Mouse (Mus musculus): ENCODE data around the gene Ssb. TPM values are rescaled to one million over a fixed set of nuclear protein-coding genes. Genes with fewer than 3 reads are reported as not detected.
A peak's percentile ranks its signal among the peaks of the same experiment; 100 is the strongest.

The Ssb gene
- polyA plus RNA-seq, 1 experiment, result 460 TPM

DNA sequence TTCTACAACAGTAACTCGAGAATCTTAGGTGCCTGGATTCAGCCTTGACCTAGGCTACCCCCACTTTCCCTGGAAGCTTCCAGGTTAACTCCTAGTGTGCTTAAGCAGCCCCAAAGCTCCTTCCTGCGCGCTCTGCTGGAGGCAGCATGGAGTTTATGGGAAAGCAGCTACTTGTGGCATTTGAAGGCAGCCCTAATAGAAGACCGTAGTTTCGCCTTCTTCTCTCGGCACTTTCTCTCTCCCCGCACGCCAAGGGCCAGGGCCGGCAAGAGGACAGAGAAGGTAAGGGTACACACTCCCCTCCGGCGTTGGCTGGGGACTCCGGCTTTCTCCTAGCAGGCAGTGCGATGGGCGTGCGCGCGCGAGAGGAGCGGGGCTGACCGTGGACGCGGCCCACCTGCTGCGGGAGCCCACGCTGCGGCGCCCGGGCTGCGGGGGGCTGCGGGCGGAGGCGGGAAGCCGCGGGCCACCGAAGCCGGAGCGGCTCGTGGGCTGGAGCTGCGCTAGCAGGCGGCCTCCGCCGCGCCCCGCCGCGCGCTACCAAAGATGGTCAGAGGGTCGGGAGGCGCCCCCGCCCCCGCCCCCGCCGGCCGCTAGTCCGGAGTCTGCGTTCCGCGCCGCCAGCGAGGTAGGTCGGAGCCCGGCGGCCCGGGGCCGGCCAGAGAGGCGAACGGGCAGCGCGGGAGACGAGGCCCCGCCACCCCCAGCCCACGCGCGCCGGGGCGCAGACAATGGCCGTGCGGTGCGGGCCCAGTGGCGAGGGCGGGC lies 38.8 kb upstream of the Ssb start:
- Histone ChIP-seq H3K4me3 (ENCODE audit: low read depth, low read length) (peak overlapping the region; percentile 59), H3K27me3 (ENCODE audit: control insufficient read depth, insufficient read depth, low read length, poor library complexity, severe bottlenecking) (peaks cover 6% of the 10 kb centered on the region; the same call in 1 of the 2 replicates), H3K9me3 (replicated peaks; ENCODE audit: control insufficient read depth, insufficient read depth, low read length, poor library complexity, severe bottlenecking) (no peaks in the 10 kb centered on the region), H3K9ac (ENCODE audit: low read depth, poor library complexity, severe bottlenecking) (peak overlapping the region; percentile 95), H3K4me1 (ENCODE audit: control insufficient read depth, insufficient read depth, low read length) (no peaks in the 10 kb centered on the region), H3K27ac (ENCODE audit: insufficient read depth, low read length) (no peak overlapping the region), H3K36me3 (ENCODE audit: control insufficient read depth, insufficient read depth, low read length, poor library complexity, severe bottlenecking) (no peaks in the 10 kb centered on the region)
- TF ChIP-seq EP300 (IDR thresholded peaks at IDR 0.05; ENCODE audit: insufficient read depth, low read depth, low read length), result no peak
- no peak for TF ChIP-seq CTCF (IDR thresholded peaks at IDR 0.05; ENCODE audit: low read depth, low read length)

DNA sequence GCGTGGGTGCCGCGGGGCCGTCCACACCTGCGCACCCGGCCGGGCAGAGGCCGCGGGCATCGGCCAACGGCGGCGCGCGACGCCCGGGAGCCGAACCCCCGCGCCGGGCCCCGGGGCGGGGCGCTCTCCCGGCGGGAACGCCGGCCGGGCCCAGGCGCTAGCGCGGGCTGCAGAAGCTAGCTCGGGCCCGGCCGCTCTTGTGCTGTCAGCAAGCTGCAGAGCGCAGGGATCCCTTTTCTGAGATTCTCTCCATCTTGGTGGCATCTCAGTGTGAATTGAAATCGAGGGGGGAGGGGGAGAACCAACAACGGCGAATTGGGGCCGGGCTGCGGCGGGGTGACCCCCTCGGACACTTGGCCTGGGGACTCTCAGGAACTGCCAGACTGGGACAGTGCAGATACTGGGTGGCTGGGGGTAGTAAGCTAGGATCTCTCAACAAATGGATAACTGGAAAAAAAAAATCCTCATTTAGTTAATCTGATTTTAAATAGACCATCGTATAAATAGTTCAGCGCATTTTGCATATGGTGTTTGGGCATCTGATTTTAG lies 38.2 kb upstream of the Ssb start:
- H3K4me3 ChIP-seq (ENCODE audit: low read depth, low read length), result peak overlapping the region; percentile 59
- TF ChIP-seq CTCF (IDR thresholded peaks at IDR 0.05; ENCODE audit: low read depth, low read length) (no peak), POLR2A (IDR thresholded peaks at IDR 0.05; ENCODE audit: insufficient read depth, low read length) (no peak)
- H3K36me3 ChIP-seq (ENCODE audit: control insufficient read depth, insufficient read depth, low read length, poor library complexity, severe bottlenecking), result no peaks in the 10 kb centered on the region
- no peak overlapping the region for H3K27ac ChIP-seq (ENCODE audit: insufficient read depth, low read length)
- no peaks in the 10 kb centered on the region for H3K4me1 ChIP-seq (ENCODE audit: control insufficient read depth, insufficient read depth, low read length)
- peaks cover 6% of the 10 kb centered on the region; the same call in 1 of the 2 replicates for H3K27me3 ChIP-seq (ENCODE audit: control insufficient read depth, insufficient read depth, low read length, poor library complexity, severe bottlenecking)
- no peaks in the 10 kb centered on the region for H3K9me3 ChIP-seq (replicated peaks; ENCODE audit: control insufficient read depth, insufficient read depth, low read length, poor library complexity, severe bottlenecking)
- peak overlapping the region; percentile 95 for H3K9ac ChIP-seq (ENCODE audit: low read depth, poor library complexity, severe bottlenecking)

DNA sequence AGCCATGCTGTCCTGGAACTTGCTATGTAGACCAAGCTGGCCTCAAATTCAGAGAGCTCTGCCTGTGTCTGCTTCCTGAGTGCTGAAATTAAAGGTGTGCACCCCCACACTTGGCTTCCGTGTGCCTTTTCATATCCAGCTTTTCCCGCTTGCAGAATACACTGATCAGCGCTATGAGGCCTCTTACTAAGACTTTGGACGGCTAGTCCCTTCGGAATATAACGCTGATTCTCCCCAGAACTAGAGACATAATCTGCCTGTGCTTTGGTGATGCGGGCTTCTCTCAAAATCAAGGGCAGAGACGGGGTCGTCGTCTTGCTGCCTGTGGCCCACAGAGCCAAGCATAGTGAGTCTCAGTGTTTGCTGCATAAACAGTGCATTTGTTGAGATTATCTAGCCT lies 35.5 kb upstream of the Ssb start:
- no peak overlapping the region for H3K9ac ChIP-seq (ENCODE audit: low read depth, poor library complexity, severe bottlenecking)
- H3K27ac ChIP-seq (ENCODE audit: insufficient read depth, low read length), result no peak overlapping the region
- no peaks in the 10 kb centered on the region for H3K9me3 ChIP-seq (replicated peaks; ENCODE audit: control insufficient read depth, insufficient read depth, low read length, poor library complexity, severe bottlenecking)
- no peak overlapping the region for H3K4me3 ChIP-seq (ENCODE audit: low read depth, low read length)
- H3K4me1 ChIP-seq (ENCODE audit: control insufficient read depth, insufficient read depth, low read length), result no peaks in the 10 kb centered on the region
- TF ChIP-seq CTCF (IDR thresholded peaks at IDR 0.05; ENCODE audit: low read depth, low read length), result no peak
- TF ChIP-seq EP300 (IDR thresholded peaks at IDR 0.05; ENCODE audit: insufficient read depth, low read depth, low read length), result no peak
- TF ChIP-seq POLR2A (IDR thresholded peaks at IDR 0.05; ENCODE audit: insufficient read depth, low read length), result no peak
- H3K36me3 ChIP-seq (ENCODE audit: control insufficient read depth, insufficient read depth, low read length, poor library complexity, severe bottlenecking), result no peaks in the 10 kb centered on the region
- peaks cover 5% of the 10 kb centered on the region; the same call in 1 of the 2 replicates for H3K27me3 ChIP-seq (ENCODE audit: control insufficient read depth, insufficient read depth, low read length, poor library complexity, severe bottlenecking)

DNA sequence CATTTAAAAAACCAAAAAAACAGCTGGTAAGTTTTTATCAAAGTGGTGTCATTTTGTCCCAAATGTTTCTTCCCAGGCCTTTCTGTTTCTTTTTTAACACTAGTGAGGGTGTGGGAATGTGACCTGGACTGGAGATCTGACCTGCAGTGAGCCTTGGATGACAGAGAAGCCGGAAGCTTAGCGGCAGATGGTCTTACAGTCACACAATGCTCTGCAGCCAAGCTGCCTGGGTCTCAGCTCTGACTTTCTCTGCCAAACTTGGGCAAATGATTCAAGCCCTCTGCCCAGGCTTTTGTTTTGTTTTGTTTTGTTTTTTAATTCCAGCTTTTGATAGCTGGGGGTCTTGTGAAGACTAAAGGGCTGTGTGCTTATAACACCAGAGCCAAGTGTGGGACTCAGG lies 35.0 kb upstream of the Ssb start:
- H3K27ac ChIP-seq (ENCODE audit: insufficient read depth, low read length), result no peak overlapping the region

DNA sequence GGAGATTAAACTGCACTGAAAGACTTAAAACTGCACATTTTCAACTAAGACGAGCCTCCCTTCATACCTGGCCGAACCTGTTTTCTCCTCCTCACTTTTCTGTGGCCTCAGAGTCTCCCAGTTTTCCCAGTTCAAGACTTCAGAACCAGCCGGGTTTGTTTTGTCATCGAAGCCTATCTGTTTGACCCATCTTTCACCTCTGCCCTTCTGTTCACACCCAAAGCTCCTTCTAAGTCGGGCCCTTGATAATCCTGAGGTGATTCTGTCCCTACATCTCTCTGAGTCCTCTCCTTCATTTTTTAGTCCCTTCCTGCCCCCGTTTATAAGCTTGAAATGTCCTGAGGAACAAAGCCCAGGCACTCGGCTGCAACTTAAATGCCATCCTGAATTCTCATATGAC lies 33.3 kb upstream of the Ssb start:
- peaks cover 5% of the 10 kb centered on the region; the same call in 1 of the 2 replicates for H3K27me3 ChIP-seq (ENCODE audit: control insufficient read depth, insufficient read depth, low read length, poor library complexity, severe bottlenecking)
- H3K27ac ChIP-seq (ENCODE audit: insufficient read depth, low read length), result no peak overlapping the region
- no peaks in the 10 kb centered on the region for H3K36me3 ChIP-seq (ENCODE audit: control insufficient read depth, insufficient read depth, low read length, poor library complexity, severe bottlenecking)
- H3K9me3 ChIP-seq (replicated peaks; ENCODE audit: control insufficient read depth, insufficient read depth, low read length, poor library complexity, severe bottlenecking), result no peaks in the 10 kb centered on the region
- H3K4me1 ChIP-seq (ENCODE audit: control insufficient read depth, insufficient read depth, low read length), result no peaks in the 10 kb centered on the region
- no peak overlapping the region for H3K4me3 ChIP-seq (ENCODE audit: low read depth, low read length)
- no peak overlapping the region for H3K9ac ChIP-seq (ENCODE audit: low read depth, poor library complexity, severe bottlenecking)
- TF ChIP-seq CTCF (IDR thresholded peaks at IDR 0.05; ENCODE audit: low read depth, low read length) (no peak), EP300 (IDR thresholded peaks at IDR 0.05; ENCODE audit: insufficient read depth, low read depth, low read length) (no peak), POLR2A (IDR thresholded peaks at IDR 0.05; ENCODE audit: insufficient read depth, low read length) (no peak)

More for the DNA sequence above, 35.0 kb upstream of the Ssb start:
- H3K9me3 ChIP-seq (replicated peaks; ENCODE audit: control insufficient read depth, insufficient read depth, low read length, poor library complexity, severe bottlenecking), result no peaks in the 10 kb centered on the region
- no peak overlapping the region for H3K4me3 ChIP-seq (ENCODE audit: low read depth, low read length)
- TF ChIP-seq EP300 (IDR thresholded peaks at IDR 0.05; ENCODE audit: insufficient read depth, low read depth, low read length), result no peak
- no peak for TF ChIP-seq POLR2A (IDR thresholded peaks at IDR 0.05; ENCODE audit: insufficient read depth, low read length)
- TF ChIP-seq CTCF (IDR thresholded peaks at IDR 0.05; ENCODE audit: low read depth, low read length), result no peak
- peaks cover 5% of the 10 kb centered on the region; the same call in 1 of the 2 replicates for H3K27me3 ChIP-seq (ENCODE audit: control insufficient read depth, insufficient read depth, low read length, poor library complexity, severe bottlenecking)
- no peaks in the 10 kb centered on the region for H3K4me1 ChIP-seq (ENCODE audit: control insufficient read depth, insufficient read depth, low read length)
- no peak overlapping the region for H3K9ac ChIP-seq (ENCODE audit: low read depth, poor library complexity, severe bottlenecking)
- H3K36me3 ChIP-seq (ENCODE audit: control insufficient read depth, insufficient read depth, low read length, poor library complexity, severe bottlenecking), result no peaks in the 10 kb centered on the region

DNA sequence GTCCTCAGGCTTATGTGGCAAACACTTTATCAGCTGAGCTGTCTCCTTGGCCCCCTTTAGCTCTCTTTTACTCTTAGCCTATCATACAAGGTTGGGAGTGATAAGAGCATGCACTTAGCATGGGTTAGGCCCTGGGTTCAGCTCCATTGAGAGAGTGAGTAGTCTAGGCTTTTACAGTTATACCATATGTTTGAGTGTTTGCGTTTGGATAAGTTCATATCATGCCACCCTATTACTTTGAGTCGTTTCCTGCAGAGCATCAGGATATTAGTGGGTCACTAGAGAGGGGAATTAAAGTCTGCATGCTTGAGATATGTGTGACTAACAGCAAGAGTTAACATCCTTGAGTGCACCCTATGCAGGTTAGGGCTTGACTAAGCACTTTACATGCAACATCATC lies 31.7 kb upstream of the Ssb start:
- H3K27ac ChIP-seq (ENCODE audit: insufficient read depth, low read length), result no peak overlapping the region
- no peaks in the 10 kb centered on the region for H3K9me3 ChIP-seq (replicated peaks; ENCODE audit: control insufficient read depth, insufficient read depth, low read length, poor library complexity, severe bottlenecking)
- H3K36me3 ChIP-seq (ENCODE audit: control insufficient read depth, insufficient read depth, low read length, poor library complexity, severe bottlenecking), result no peaks in the 10 kb centered on the region

More for the DNA sequence above, 31.7 kb upstream of the Ssb start:
- Histone ChIP-seq H3K4me3 (ENCODE audit: low read depth, low read length) (no peak overlapping the region), H3K4me1 (ENCODE audit: control insufficient read depth, insufficient read depth, low read length) (no peaks in the 10 kb centered on the region), H3K9ac (ENCODE audit: low read depth, poor library complexity, severe bottlenecking) (no peak overlapping the region), H3K27me3 (ENCODE audit: control insufficient read depth, insufficient read depth, low read length, poor library complexity, severe bottlenecking) (no peaks in the 10 kb centered on the region)
- no peak for TF ChIP-seq EP300 (IDR thresholded peaks at IDR 0.05; ENCODE audit: insufficient read depth, low read depth, low read length)
- TF ChIP-seq CTCF (IDR thresholded peaks at IDR 0.05; ENCODE audit: low read depth, low read length), result no peak
- no peak for TF ChIP-seq POLR2A (IDR thresholded peaks at IDR 0.05; ENCODE audit: insufficient read depth, low read length)
